Mouse (Mus musculus) bone marrow, adult 2 months (tissue): ENCODE data around the gene Slc10a4.

Experiments
- CTCF ChIP-seq: fragments of 200-500 bp; IDR thresholded peaks from 2 replicates; pipeline ENCODE4 v1.5.1; 2011; ENCODE audit warnings: low read length, control low read depth; ENCODE audit not compliant: control insufficient read depth, insufficient read depth
- POLR2A ChIP-seq: fragments of 200-500 bp; IDR thresholded peaks from 2 replicates; pipeline ENCODE4 v1.6.1; 2011; ENCODE audit warnings: low read depth, mild to moderate bottlenecking, control low read depth, low read length, borderline replicate concordance; ENCODE audit not compliant: control insufficient read depth

GRCm38 (mm10) chr5:72994928-72995327, 11.8 kb upstream of the Slc10a4 start:
- TF ChIP-seq POLR2A = no peak
- TF ChIP-seq CTCF = no peak
